Mouse (Mus musculus): ENCODE measurements around the gene Slc22a14. TPM values are rescaled to one million over a fixed set of nuclear protein-coding genes. Genes with fewer than 3 reads are reported as not detected.

Slc22a14 gene
- polyA plus RNA-seq, 1 experiment from 2014 or later, result 0.12 TPM

GRCm38 (mm10) chr9:119206666-119207065 is 158.7 kb downstream of the Slc22a14 start:
- Histone ChIP-seq H3K4me3 (ENCODE audit: low read length) (no peak overlapping the region), H3K4me1 (ENCODE audit: insufficient read depth, low read length) (0 out of 2 replicates have a peak, but pooled peaks cover 6% of the 10 kb centered on the region), H3K4me2 (replicated peaks; ENCODE audit: low read depth, low read length) (no peak overlapping the region), H3K9me3 (ENCODE audit: low read length) (peaks cover 9% of the 10 kb centered on the region), H3K36me3 (ENCODE audit: insufficient read depth, low read length) (no peaks in the 10 kb centered on the region), H3K27me3 (ENCODE audit: insufficient read depth, low read length) (no peaks in the 10 kb centered on the region), H3K9ac (replicated peaks; ENCODE audit: low read length) (no peak overlapping the region), H3K27ac (ENCODE audit: low read length) (peak overlapping the region; percentile 13; the same call in 1 of the 2 replicates)
- ATAC-seq (ENCODE audit: low FRiP score, low TSS enrichment), result peak; percentile 31; the same call in 1 of the 2 replicates
- 57% methylated on average over 2 of the region's 2 CpGs for WGBS

GRCm38 (mm10) chr9:119205756-119206155 is 159.6 kb downstream of the Slc22a14 start:
- WGBS, result 92% methylated on average over 5 of the region's 5 CpGs
- Histone ChIP-seq H3K36me3 (ENCODE audit: insufficient read depth, low read length) (no peaks in the 10 kb centered on the region), H3K27me3 (ENCODE audit: insufficient read depth, low read length) (no peaks in the 10 kb centered on the region), H3K4me3 (ENCODE audit: low read length) (no peak overlapping the region), H3K4me2 (replicated peaks; ENCODE audit: low read depth, low read length) (no peak overlapping the region), H3K9ac (replicated peaks; ENCODE audit: low read length) (no peak overlapping the region), H3K9me3 (ENCODE audit: low read length) (peaks cover 9% of the 10 kb centered on the region), H3K27ac (ENCODE audit: low read length) (no peak overlapping the region), H3K4me1 (ENCODE audit: insufficient read depth, low read length) (0 out of 2 replicates have a peak, but pooled peaks cover 6% of the 10 kb centered on the region)
- no peak for ATAC-seq (ENCODE audit: low FRiP score, low TSS enrichment)

DNA sequence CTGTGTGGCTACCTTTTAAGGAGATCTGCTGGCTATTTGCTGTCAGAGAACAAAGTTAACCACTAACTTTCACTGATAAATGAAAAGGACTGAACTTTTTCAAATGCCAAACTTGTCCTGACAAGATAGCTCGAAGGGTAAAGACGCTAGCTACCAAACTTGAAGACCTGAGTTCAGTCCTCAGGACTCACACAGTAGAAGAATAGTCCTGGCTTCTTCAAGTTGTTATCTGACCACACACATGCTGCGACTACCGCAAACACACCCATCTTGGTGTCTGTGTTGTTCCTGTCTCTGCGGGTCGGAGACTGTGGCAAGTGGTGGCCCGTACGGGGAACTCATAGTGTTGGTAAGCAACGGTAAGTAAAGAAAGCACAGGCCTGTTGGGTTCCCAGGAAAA is 161.7 kb downstream of the Slc22a14 start:
- Histone ChIP-seq H3K36me3 (ENCODE audit: insufficient read depth, low read length) (no peaks in the 10 kb centered on the region), H3K9me3 (ENCODE audit: low read length) (peaks cover 6% of the 10 kb centered on the region), H3K27me3 (ENCODE audit: insufficient read depth, low read length) (no peaks in the 10 kb centered on the region), H3K9ac (replicated peaks; ENCODE audit: low read length) (no peak overlapping the region), H3K4me3 (ENCODE audit: low read length) (no peak overlapping the region), H3K4me1 (ENCODE audit: insufficient read depth, low read length) (peaks cover 15% of the 10 kb centered on the region; the same call in 1 of the 2 replicates), H3K27ac (ENCODE audit: low read length) (no peak overlapping the region), H3K4me2 (replicated peaks; ENCODE audit: low read depth, low read length) (no peak overlapping the region)
- WGBS, result 95% methylated on average over 9 of the region's 9 CpGs
- ATAC-seq (ENCODE audit: low FRiP score, low TSS enrichment), result no peak

DNA sequence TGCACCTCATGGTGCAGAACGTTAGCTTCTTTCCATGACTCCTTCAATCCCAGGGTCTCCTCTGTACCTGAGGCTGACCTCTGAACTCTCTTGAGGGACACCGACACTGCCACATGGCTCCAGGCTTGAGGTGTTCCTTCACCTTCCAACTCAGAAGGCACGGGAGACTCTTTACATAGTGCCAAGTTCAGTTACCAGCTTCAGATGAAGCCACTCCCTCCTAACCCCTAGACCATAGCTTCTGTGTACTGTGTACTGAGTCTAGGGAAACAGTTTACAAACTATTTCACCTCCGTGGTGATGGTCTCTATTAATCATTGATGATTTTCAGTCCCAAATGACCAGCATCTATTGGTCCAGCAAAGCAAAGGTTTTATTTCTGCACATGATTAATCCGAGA is 163.7 kb downstream of the Slc22a14 start:
- no peaks in the 10 kb centered on the region for H3K27me3 ChIP-seq (ENCODE audit: insufficient read depth, low read length)
- no peak overlapping the region for H3K4me2 ChIP-seq (replicated peaks; ENCODE audit: low read depth, low read length)
- no peak overlapping the region for H3K4me3 ChIP-seq (ENCODE audit: low read length)
- H3K9me3 ChIP-seq (ENCODE audit: low read length), result peaks cover 6% of the 10 kb centered on the region
- 80% methylated on average over 5 of the region's 5 CpGs for WGBS
- no peak overlapping the region for H3K9ac ChIP-seq (replicated peaks; ENCODE audit: low read length)
- peaks cover 12% of the 10 kb centered on the region for H3K4me1 ChIP-seq (ENCODE audit: insufficient read depth, low read length)
- ATAC-seq (ENCODE audit: low FRiP score, low TSS enrichment), result peak; percentile 74
- H3K36me3 ChIP-seq (ENCODE audit: insufficient read depth, low read length), result no peaks in the 10 kb centered on the region
- H3K27ac ChIP-seq (ENCODE audit: low read length), result no peak overlapping the region

- Histone ChIP-seq H3K36me3 (ENCODE audit: insufficient read depth, low read length) (no peaks in the 10 kb centered on the region), H3K4me2 (replicated peaks; ENCODE audit: low read depth, low read length) (no peak overlapping the region), H3K9me3 (ENCODE audit: low read length) (peaks cover 6% of the 10 kb centered on the region), H3K4me3 (ENCODE audit: low read length) (no peak overlapping the region), H3K9ac (replicated peaks; ENCODE audit: low read length) (no peak overlapping the region), H3K27me3 (ENCODE audit: insufficient read depth, low read length) (no peaks in the 10 kb centered on the region), H3K4me1 (ENCODE audit: insufficient read depth, low read length) (peaks cover 12% of the 10 kb centered on the region), H3K27ac (ENCODE audit: low read length) (peak overlapping the region; percentile 76)
- 65% methylated on average over 10 of the region's 10 CpGs for WGBS
- peak; percentile 29; the same call in 1 of the 2 replicates for ATAC-seq (ENCODE audit: low FRiP score, low TSS enrichment)
Measured at GRCm38 (mm10) chr9:119199151-119199861, 166.0 kb downstream of the Slc22a14 start.

DNA sequence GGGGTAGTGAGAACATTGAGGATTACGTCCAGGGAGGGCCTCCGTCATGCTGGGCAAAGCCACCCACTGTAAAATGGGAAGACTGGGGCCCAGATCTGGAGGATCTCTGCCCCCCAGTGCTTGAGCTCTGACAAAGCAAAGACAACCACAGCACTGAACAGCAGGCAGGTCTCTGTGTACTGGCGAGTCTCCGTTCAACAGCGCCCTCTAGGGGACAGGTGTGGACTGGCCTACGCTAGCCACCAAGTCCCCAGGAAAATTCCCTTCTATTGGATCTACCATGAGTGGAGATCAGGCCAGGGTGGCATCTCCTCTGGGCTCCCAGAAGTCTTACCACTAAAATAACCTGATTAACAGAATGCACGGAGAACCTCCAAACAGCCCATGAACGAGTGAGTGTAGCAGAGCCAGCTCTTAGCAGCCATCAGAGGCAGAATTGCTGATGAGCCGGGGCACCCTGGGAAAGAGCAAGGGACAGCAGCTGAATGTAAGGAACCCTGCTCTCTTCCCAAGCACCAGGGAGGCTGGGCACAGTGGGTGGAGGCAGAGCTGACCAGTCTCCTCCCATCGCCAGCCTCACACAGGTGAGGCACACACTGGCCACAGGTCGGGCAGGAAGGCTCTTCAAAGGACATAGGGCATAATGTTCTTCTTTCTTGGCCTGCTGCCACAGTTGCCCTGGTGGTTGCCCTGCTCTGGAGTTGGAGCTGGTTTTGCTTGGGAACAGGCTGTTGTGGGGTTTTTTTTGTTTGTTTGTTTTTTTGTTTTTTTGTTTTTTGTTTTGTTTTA is 173.0 kb downstream of the Slc22a14 start:
- Histone ChIP-seq H3K27ac (ENCODE audit: low read length) (0 out of 2 replicates have a peak overlapping the region, but pooled peaks have one; percentile 31), H3K36me3 (ENCODE audit: insufficient read depth, low read length) (no peaks in the 10 kb centered on the region), H3K27me3 (ENCODE audit: insufficient read depth, low read length) (no peaks in the 10 kb centered on the region), H3K4me2 (replicated peaks; ENCODE audit: low read depth, low read length) (no peak overlapping the region), H3K4me1 (ENCODE audit: insufficient read depth, low read length) (no peaks in the 10 kb centered on the region; the same call in 1 of the 2 replicates), H3K4me3 (ENCODE audit: low read length) (no peak overlapping the region), H3K9me3 (ENCODE audit: low read length) (no peaks in the 10 kb centered on the region), H3K9ac (replicated peaks; ENCODE audit: low read length) (no peak overlapping the region)
- WGBS, result 28% methylated on average over 11 of the region's 11 CpGs
- peak; percentile 90 for ATAC-seq (ENCODE audit: low FRiP score, low TSS enrichment)

DNA sequence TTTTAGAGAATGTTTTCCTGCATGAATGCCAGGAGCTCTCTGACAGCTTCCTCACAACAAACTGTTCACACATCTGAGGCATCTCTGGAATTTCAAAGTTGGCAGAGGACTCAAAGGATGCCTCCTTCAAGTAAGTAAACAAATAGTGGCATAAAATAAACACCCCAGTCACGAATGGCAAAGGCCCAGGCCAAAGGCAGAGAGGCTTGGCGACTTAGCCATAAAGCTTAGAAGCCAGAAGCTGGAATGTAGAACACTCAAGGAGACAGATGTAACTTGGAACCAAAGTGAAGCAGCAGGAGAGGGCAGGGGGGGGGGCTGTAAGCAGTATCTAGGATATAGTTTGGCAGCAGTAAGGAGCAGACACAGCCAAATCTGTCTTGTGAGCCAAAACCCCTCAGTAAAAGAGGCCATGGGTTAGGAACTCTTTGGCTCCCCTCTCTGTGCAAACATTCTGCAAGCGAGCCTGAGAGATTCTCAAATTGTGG is 184.1 kb downstream of the Slc22a14 start:
- ATAC-seq (ENCODE audit: low FRiP score, low TSS enrichment), result no peak; the same call in 1 of the 2 replicates
- Histone ChIP-seq H3K4me3 (ENCODE audit: low read length) (no peak overlapping the region), H3K4me1 (ENCODE audit: insufficient read depth, low read length) (no peaks in the 10 kb centered on the region), H3K9me3 (ENCODE audit: low read length) (no peaks in the 10 kb centered on the region), H3K27me3 (ENCODE audit: insufficient read depth, low read length) (no peaks in the 10 kb centered on the region), H3K9ac (replicated peaks; ENCODE audit: low read length) (no peak overlapping the region), H3K36me3 (ENCODE audit: insufficient read depth, low read length) (no peaks in the 10 kb centered on the region), H3K4me2 (replicated peaks; ENCODE audit: low read depth, low read length) (no peak overlapping the region), H3K27ac (ENCODE audit: low read length) (no peak overlapping the region)
- 30% methylated on average over 3 of the region's 3 CpGs for WGBS

DNA sequence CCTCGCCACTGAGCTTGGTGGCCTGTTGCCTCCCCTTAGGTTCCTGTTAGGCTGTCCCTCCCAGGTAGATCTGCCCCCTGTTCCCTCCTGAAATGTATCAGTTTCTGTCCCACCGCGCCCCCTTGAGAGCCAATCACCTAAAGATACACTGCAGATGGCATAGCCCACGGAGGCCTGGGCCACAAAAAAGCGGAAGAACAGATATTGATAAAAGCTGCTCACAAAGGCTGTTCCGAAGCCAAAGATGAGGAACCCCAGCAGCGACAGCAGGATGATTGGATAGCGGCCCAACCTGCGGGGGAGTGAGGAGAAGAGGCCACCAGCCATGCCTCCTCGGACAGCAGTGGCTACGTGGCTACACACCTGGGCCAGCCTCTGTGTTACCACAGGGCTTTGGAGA is 186.1 kb downstream of the Slc22a14 start:
- Histone ChIP-seq H3K27me3 (ENCODE audit: insufficient read depth, low read length) (no peaks in the 10 kb centered on the region), H3K9ac (replicated peaks; ENCODE audit: low read length) (no peak overlapping the region), H3K4me3 (ENCODE audit: low read length) (no peak overlapping the region), H3K4me1 (ENCODE audit: insufficient read depth, low read length) (no peaks in the 10 kb centered on the region), H3K4me2 (replicated peaks; ENCODE audit: low read depth, low read length) (no peak overlapping the region), H3K9me3 (ENCODE audit: low read length) (no peaks in the 10 kb centered on the region), H3K27ac (ENCODE audit: low read length) (no peak overlapping the region), H3K36me3 (ENCODE audit: insufficient read depth, low read length) (no peaks in the 10 kb centered on the region)
- WGBS, result 84% methylated on average over 11 of the region's 11 CpGs
- no peak for ATAC-seq (ENCODE audit: low FRiP score, low TSS enrichment)

- no peak overlapping the region for H3K27ac ChIP-seq (ENCODE audit: low read length)
- no peak overlapping the region for H3K4me3 ChIP-seq (ENCODE audit: low read length)
- H3K9me3 ChIP-seq (ENCODE audit: low read length), result 0 out of 2 replicates have a peak, but pooled peaks cover 4% of the 10 kb centered on the region
- H3K4me2 ChIP-seq (replicated peaks; ENCODE audit: low read depth, low read length), result no peak overlapping the region
- no peak for ATAC-seq (ENCODE audit: low FRiP score, low TSS enrichment)
- no peaks in the 10 kb centered on the region for H3K36me3 ChIP-seq (ENCODE audit: insufficient read depth, low read length)
- WGBS, result 75% methylated on average over 2 of the region's 2 CpGs
- no peaks in the 10 kb centered on the region for H3K4me1 ChIP-seq (ENCODE audit: insufficient read depth, low read length)
- no peak overlapping the region for H3K9ac ChIP-seq (replicated peaks; ENCODE audit: low read length)
- no peaks in the 10 kb centered on the region for H3K27me3 ChIP-seq (ENCODE audit: insufficient read depth, low read length)
Measured at GRCm38 (mm10) chr9:119167608-119168007, 197.7 kb downstream of the Slc22a14 start.

Data from kidney, embryonic 16.5 days (tissue).